In genomic region chr5:109795967-109796652, GRCm38 (mm10) we compare ENCODE assay signal across 8 mouse cellular contexts. TPM values are rescaled to one million over a fixed set of nuclear protein-coding genes. Genes with fewer than 3 reads are reported as not detected.
DNase-seq lines count a peak whose midpoint lies in the region; ATAC-seq and TF ChIP-seq lines count a peak whose summit lies in the region.
"Not testable (repeated sequence)": the region's sequence is repeated elsewhere in the genome, so short reads cannot be mapped to it uniquely, and the experiment has no call there.

No protein-coding gene starts in this region.

- TF ChIP-seq POLR2A in thymus, adult 2 months (IDR thresholded peaks at IDR 0.05; ENCODE audit: control insufficient read depth, extremely low read depth, insufficient read depth, low read length, poor library complexity) = not testable (repeated sequence)

- H3K9me3 ChIP-seq in lung, embryonic 14.5 days (ENCODE audit: low read depth, low read length) = not testable (repeated sequence)

- H3K27ac ChIP-seq in lung, embryonic 14.5 days (ENCODE audit: low read depth) = peak overlapping the region; percentile 55; the same call in 1 of the 2 replicates
- peak overlapping the region; percentile 55 for H3K27ac ChIP-seq in thymus, adult 2 months (ENCODE audit: control insufficient read depth, insufficient read depth, low read length)

- H3K36me3 ChIP-seq in lung, embryonic 14.5 days (ENCODE audit: insufficient read depth); thymus, adult 2 months (ENCODE audit: control insufficient read depth, insufficient read depth, low read length): not testable (repeated sequence)

- peak; percentile 87 for DNase-seq in MEL-GATA-1-ER (ENCODE audit: extremely low read depth, low read depth)
- peak; percentile 47 for DNase-seq in cerebellum, adult 8-10 months
- DNase-seq in forelimb bud, embryonic 11.5 days (ENCODE audit: low read depth, low spot score) = peak; percentile 64
- DNase-seq in layer of hippocampus, adult 8-10 months (ENCODE audit: low spot score in 2 of 2) = peak; percentile 31 to 37
- peak; percentile 67 for DNase-seq in lung, embryonic 14.5 days
- DNase-seq in thymus, adult 2 months = peak; percentile 63

- not testable (repeated sequence) for H3K27me3 ChIP-seq in lung, embryonic 14.5 days (ENCODE audit: insufficient read depth, low read length); thymus, adult 2 months (ENCODE audit: control insufficient read depth, insufficient read depth, low read length)

- not testable (repeated sequence) for TF ChIP-seq CTCF in lung, embryonic 14.5 days (IDR thresholded peaks at IDR 0.05; ENCODE audit: low read depth); thymus, adult 2 months (IDR thresholded peaks at IDR 0.05; ENCODE audit: borderline replicate concordance, control insufficient read depth, extremely low read depth, insufficient read depth, low read length, poor library complexity)

- H3K4me2 ChIP-seq in lung, embryonic 14.5 days = peak overlapping the region; percentile 61

- peak; percentile 98 to 99 for ATAC-seq in hematopoietic stem cell, adult 5-6 weeks (replicated peaks in 1 of 2; ENCODE audit: insufficient read depth in 1 of 2, low FRiP score in 2 of 2, low TSS enrichment in 1 of 2, low read depth in 1 of 2, poor library complexity in 2 of 2, severe bottlenecking in 2 of 2)
- ATAC-seq in lung, embryonic 14.5 days (ENCODE audit: insufficient read depth) = peak; percentile 97
- ATAC-seq in neutrophil, adult 5-6 weeks (ENCODE audit: extremely low read depth, insufficient number of reproducible peaks, low FRiP score, poor library complexity, severe bottlenecking) = peak; percentile 99

- not testable (repeated sequence) for H3K4me1 ChIP-seq in lung, embryonic 14.5 days (ENCODE audit: insufficient read depth); thymus, adult 2 months (replicated peaks; ENCODE audit: control insufficient read depth, insufficient read depth, low read length)

- peak overlapping the region; percentile 56 for H3K4me3 ChIP-seq in lung, embryonic 14.5 days (ENCODE audit: low read depth, low read length)
- peak overlapping the region; percentile 99 for H3K4me3 ChIP-seq in thymus, adult 2 months (ENCODE audit: control insufficient read depth, insufficient read depth, low read length)

- peak overlapping the region; percentile 69 for H3K9ac ChIP-seq in lung, embryonic 14.5 days

- 2% methylated on average over 25 of the region's 25 CpGs for WGBS in lung, embryonic 14.5 days
- whole genome bisulfite sequencing in thymus, adult 2 months = under 1% methylated on average over 25 of the region's 25 CpGs

RNA-seq across cellular contexts. Expression of gene 4930522L14Rik, which starts 44.4 kb away (rescaled TPM):
- 15.6 and 25.7 TPM in 2 replicates for total RNA-seq in hematopoietic stem cell, adult 5-6 weeks (2017)
- total RNA-seq in layer of hippocampus, adult 8-10 months (2022) = 1 to 10 TPM; 3.1 to 5.1 (median 3.7) TPM
- 9.8 and 11.8 TPM in 2 replicates for polyA plus RNA-seq in lung, embryonic 14.5 days (2014; fragmentation: Nextera tagmentation; extraction: Ambion mirVana)
- 14.7 and 16.1 TPM in 2 replicates for total RNA-seq in neutrophil, adult 5-6 weeks (2017)
- 1.8 and 3.4 TPM in 2 replicates for polyA plus RNA-seq in thymus, adult 2 months (2012; rRNA removed)

Comparison
In these comparisons a context has a peak if more than half of its experiments do, and no peak if none do; other contexts are left out.
1. Peak in every context shown above with its lines: DNase-seq, ATAC-seq, H3K4me3 ChIP-seq and H3K27ac ChIP-seq.
2. DNase-seq: peak in every context shown above with its lines; median percentile 87 in MEL-GATA-1-ER; 67 in lung, embryonic 14.5 days; 64 in forelimb bud, embryonic 11.5 days; 63 in thymus, adult 2 months; 47 in cerebellum, adult 8-10 months; 34 in layer of hippocampus, adult 8-10 months.